Mouse (Mus musculus): ENCODE measurements around the gene Myl6b.

DNA sequence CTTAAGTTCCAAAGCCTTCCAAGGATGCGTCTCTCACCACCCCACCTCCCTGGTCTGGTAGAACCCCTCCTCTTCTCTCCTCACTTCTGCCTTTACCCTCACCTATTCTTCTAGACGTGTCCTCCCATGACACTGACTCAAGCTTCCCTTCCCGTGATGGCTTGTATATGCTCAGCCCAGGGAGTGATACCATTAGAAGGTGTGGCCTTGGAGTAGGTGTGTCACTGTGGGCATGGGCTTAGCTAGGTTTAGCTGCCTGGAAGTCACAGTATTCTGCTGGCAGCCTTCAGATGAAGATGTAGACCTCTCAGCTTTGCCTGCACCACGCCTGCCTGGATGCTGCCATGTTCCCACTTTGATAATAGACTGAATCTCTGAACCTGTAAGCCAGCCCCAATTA is 16.6 kb upstream of the Myl6b start:
- TF ChIP-seq CTCF (IDR thresholded peaks at IDR 0.05; ENCODE audit: low read depth, low read length) (no peak), TAL1 (conservative IDR thresholded peaks at IDR 0.05; ENCODE audit: low read depth, low read length) (no peak), GATA1 (IDR thresholded peaks at IDR 0.05; ENCODE audit: borderline replicate concordance, low read length) (no peak), POLR2AphosphoS5 (IDR thresholded peaks at IDR 0.05; ENCODE audit: insufficient replicate concordance, low read depth, low read length) (no peak)
